Mouse (Mus musculus) WW6 (cell line): ENCODE measurements around the gene Olfr1299.

Source experiments
- DNase-seq: peaks from one replicate; pipeline ENCODE4 v3.0.0-alpha.2; 2013; ENCODE audit warnings: low read depth, low spot score

The Olfr1299 gene

GRCm38 (mm10) chr2:111661119-111661518, at the start of gene Olfr1299:
Gene Olfr1299, plus strand, starts transcription at chr2:111661419.
- no peak for DNase-seq

GRCm38 (mm10) chr2:111626397-111626796, 34.8 kb upstream of the Olfr1299 start, which contains the start of gene Olfr1297:
Gene Olfr1297, minus strand, starts transcription at chr2:111626497.
- DNase-seq, result no peak

- DNase-seq, result no peak
Observed at GRCm38 (mm10) chr2:111649101-111649500, 12.1 kb upstream of the Olfr1299 start, which contains the start of gene Olfr1298. Gene Olfr1298, minus strand, starts transcription at chr2:111649201.
